Mouse (Mus musculus) CD4-positive, CD25-positive, alpha-beta regulatory T cell (primary cell): Measurements from ENCODE around the gene Fam221b. TPM values are rescaled to one million over a fixed set of nuclear protein-coding genes. Genes with fewer than 3 reads are reported as not detected.

Experiments
- polyA plus RNA-seq: library from polyadenylated mRNA; unstranded; fragments of 100-300 nt; shearing (Covaris generic); gene quantifications from one replicate; pipeline ENCODE4 v1.2.1, GENCODE M21; 2017

Gene Fam221b
- 1.2 TPM for polyA plus RNA-seq

DNA sequence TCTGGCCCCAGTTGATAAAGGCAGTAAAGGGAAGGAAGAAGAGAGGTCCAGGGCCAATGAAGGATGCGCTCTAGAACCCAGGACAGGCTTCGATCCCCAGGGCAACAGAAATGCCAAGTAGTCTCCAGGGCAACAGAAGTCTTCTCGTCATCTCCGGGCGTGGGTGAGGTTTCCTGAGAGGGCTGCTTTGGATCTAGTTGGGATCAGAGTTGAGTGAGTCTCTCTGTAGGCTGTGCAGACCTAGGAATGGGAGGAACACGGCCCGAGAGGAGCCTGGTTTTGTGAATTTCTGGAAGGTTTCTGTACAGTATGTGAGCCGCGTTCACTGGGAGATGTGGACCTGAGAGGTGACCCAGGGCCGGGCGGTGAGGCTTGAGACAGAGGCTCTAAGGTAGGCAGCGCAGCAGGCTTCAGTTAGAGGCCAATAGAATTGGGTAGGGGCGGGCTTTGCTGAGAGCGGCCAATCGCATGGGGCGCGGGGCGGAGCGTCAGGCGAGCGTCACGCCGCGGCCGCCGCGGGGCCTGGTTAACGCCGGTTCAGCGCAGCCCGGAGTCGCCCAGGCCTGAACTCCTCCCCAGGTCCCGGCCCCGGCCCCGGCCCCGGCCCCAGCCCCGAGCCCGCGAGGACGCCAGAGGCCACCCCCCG is at the start of gene Fam221b, which contains the start of gene Tmem8b:
Fam221b (minus strand) TSS at position 364 of the 646 bp plus-strand sequence.
Tmem8b (plus strand) TSS at position 190 of the 646 bp plus-strand sequence.

GRCm38 (mm10) chr4:43709869-43710268 is 40.9 kb upstream of the Fam221b start, which contains the start of gene Olfr71:
Gene Olfr71, minus strand, starts transcription at chr4:43710255.

GRCm38 (mm10) chr4:43700707-43701106 is 31.8 kb upstream of the Fam221b start, which contains the start of gene Olfr70:
Gene Olfr70, minus strand, starts transcription at chr4:43700807.

GRCm38 (mm10) chr4:43656339-43657109 is 12.4 kb downstream of the Fam221b start, which contains the start of gene Hint2:
Gene Hint2, minus strand, starts transcription at chr4:43656466.

DNA sequence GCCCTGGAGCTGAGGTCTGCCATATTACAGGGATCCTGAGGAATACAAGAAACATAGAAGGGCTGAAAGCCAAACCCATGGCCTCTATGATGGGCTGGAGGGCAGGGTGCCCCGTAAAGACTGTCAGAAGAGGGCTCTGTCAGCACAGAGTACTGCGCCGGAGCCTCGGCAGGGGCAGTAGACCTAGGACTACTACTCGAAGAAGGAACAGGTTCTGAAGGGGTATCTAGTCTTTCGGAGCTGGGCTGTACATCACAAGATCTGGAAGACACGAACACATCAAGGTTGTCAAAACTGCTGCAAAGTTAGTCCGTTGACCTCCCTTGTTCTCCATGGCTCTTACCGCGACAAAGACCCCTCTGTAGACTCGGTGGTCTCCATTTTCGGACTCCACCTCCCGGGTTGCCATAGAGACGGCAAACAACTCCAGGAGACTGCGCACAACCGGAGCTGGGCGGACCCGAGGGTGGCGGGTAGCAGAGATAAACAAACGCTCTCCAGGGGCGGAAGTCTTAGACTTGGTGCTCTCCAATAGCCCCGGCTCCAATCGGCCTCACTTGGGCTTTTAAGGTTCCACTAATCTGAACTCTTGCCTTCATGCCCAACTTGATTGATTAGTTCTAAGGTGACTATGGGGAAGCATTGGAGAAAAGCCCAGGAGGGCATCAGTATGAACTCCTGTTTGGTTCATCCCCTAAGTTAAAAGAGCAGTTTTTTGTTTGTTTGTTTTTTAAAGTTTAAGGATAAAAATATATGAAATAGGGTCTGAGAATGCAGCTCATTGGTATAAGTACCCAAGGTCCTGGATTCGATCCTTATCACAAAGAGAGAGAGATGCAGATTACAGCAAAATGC is 15.6 kb downstream of the Fam221b start, which contains the start of gene Spag8:
Spag8 (minus strand) TSS at position 434 of the 855 bp plus-strand sequence.

GRCm38 (mm10) chr4:43631046-43631955 is 37.6 kb downstream of the Fam221b start, which contains the start of gene Npr2:
Gene Npr2, plus strand, starts transcription at chr4:43631935.

Other genes starting within 250 kb of the Fam221b start
- not detected for gene Fam166b, start 240.0 kb downstream of the Fam221b start, polyA plus RNA-seq
- 68.3 TPM for gene Tesk1, start 227.2 kb downstream of the Fam221b start, polyA plus RNA-seq
- gene Cd72, start 214.5 kb downstream of the Fam221b start, polyA plus RNA-seq, result 60.0 TPM
- 155 TPM for gene Sit1, start 185.4 kb downstream of the Fam221b start, polyA plus RNA-seq
- gene Ccdc107, start 176.2 kb downstream of the Fam221b start, polyA plus RNA-seq, result 90.4 TPM
- gene Arhgef39, start 169.4 kb downstream of the Fam221b start, polyA plus RNA-seq, result 5.7 TPM
- 1.1 TPM for gene Car9, start 162.2 kb downstream of the Fam221b start, polyA plus RNA-seq
- not detected for gene Tpm2, start 145.4 kb downstream of the Fam221b start, polyA plus RNA-seq
- gene Creb3, start 106.8 kb downstream of the Fam221b start, polyA plus RNA-seq, result 82.0 TPM
- 266 TPM for gene Tln1, start 106.5 kb downstream of the Fam221b start, polyA plus RNA-seq
- 18.0 TPM for gene Rgp1, start 90.4 kb downstream of the Fam221b start, polyA plus RNA-seq
- gene Gba2, start 90.3 kb downstream of the Fam221b start, polyA plus RNA-seq, result 51.7 TPM
- gene Msmp, start 84.7 kb downstream of the Fam221b start, polyA plus RNA-seq, result 4.2 TPM
- not detected for gene Npr2, start 37.2 kb downstream of the Fam221b start, polyA plus RNA-seq
- gene Spag8, start 15.6 kb downstream of the Fam221b start, polyA plus RNA-seq, result 0.39 TPM
- 73.0 TPM for gene Hint2, start 12.7 kb downstream of the Fam221b start, polyA plus RNA-seq
- gene Tmem8b, start 174 bp downstream of the Fam221b start, polyA plus RNA-seq, result 2.1 TPM
- not detected for gene Olfr70, start 31.7 kb upstream of the Fam221b start, polyA plus RNA-seq
- not detected for gene Olfr71, start 41.1 kb upstream of the Fam221b start, polyA plus RNA-seq
- not detected for gene Hrct1, start 58.0 kb upstream of the Fam221b start, polyA plus RNA-seq
- 0.11 TPM for gene Spaar, start 60.9 kb upstream of the Fam221b start, polyA plus RNA-seq
- not detected for gene Olfr159, start 101.9 kb upstream of the Fam221b start, polyA plus RNA-seq
- gene Olfr156, start 154.8 kb upstream of the Fam221b start, polyA plus RNA-seq, result not detected
- gene Olfr157, start 171.1 kb upstream of the Fam221b start, polyA plus RNA-seq, result 0.10 TPM
- gene Olfr155, start 182.4 kb upstream of the Fam221b start, polyA plus RNA-seq, result not detected
- 6.3 TPM for gene Reck, start 206.4 kb upstream of the Fam221b start, polyA plus RNA-seq